Mouse (Mus musculus) right cerebral cortex, adult 18-20 months (tissue): ENCODE results near the gene Mff.

Source experiments
- DNase-seq: peaks from one replicate; pipeline ENCODE4 v3.0.0; 2022; ENCODE audit warnings: mixed read lengths

Mff gene

DNA sequence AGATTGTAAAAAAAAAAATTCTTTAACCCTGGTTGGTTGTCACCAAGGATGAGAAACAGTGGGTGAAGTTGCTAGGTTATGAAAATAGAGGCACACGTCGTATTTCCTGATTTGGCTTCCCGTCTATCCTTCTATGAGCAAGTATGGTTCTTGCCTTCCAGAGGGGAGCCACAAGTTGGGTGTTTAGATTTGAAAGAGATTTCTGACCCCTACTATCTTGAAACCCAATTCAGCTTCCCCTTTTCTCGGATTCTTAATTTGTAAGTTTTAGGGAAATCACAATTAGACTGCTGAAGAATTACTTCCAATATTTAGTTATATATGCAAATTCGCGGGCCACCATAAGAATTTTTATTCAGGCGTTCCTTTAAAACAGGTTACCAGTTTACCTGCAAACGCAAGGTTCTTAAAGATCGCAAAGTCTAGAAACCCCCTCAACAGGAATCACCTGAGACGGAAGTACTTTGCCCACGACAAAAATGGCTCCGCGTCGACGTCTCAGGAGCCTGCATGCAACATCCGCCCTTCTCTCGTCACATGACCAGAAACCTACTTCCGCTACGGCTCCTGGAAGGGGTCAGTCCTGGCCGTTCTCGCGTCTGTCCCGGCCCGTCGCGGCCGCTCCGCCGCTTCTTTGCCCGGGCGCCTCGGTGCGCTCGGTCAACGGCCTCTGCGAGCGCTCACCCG, at the start of gene Mff:
Gene Mff, plus strand, starts transcription at position 552 of the 687 bp plus-strand sequence.
- peak; percentile 97 for DNase-seq

DNA sequence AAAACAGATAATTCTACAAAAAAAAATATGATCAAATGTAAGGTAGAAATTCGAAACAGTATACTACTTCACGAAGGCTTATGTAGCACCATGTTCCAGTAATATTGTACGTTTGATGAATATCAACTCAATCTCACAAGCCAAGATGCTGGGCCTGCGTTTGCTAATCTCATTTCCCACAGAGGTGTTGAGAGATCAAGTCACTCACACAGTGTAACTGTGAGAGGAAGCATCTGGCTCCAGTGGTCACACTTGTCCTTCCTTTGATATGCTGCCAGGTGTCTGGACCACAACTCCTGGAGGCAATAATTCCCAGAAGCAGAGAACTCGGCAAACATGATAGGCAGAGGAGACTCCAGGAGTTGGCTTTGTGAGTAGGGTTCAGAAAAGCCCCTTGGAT, 38.4 kb upstream of the Mff start:
- DNase-seq = no peak

- DNase-seq = no peak
Measured at GRCm38 (mm10) chr1:82686866-82687265, 37.8 kb upstream of the Mff start.

- no peak for DNase-seq
Measured at GRCm38 (mm10) chr1:82687931-82688330, 36.8 kb upstream of the Mff start.

GRCm38 (mm10) chr1:82695915-82696314, 28.8 kb upstream of the Mff start:
- no peak for DNase-seq

GRCm38 (mm10) chr1:82717816-82718512, 6.7 kb upstream of the Mff start:
- DNase-seq = peak; percentile 13

DNA sequence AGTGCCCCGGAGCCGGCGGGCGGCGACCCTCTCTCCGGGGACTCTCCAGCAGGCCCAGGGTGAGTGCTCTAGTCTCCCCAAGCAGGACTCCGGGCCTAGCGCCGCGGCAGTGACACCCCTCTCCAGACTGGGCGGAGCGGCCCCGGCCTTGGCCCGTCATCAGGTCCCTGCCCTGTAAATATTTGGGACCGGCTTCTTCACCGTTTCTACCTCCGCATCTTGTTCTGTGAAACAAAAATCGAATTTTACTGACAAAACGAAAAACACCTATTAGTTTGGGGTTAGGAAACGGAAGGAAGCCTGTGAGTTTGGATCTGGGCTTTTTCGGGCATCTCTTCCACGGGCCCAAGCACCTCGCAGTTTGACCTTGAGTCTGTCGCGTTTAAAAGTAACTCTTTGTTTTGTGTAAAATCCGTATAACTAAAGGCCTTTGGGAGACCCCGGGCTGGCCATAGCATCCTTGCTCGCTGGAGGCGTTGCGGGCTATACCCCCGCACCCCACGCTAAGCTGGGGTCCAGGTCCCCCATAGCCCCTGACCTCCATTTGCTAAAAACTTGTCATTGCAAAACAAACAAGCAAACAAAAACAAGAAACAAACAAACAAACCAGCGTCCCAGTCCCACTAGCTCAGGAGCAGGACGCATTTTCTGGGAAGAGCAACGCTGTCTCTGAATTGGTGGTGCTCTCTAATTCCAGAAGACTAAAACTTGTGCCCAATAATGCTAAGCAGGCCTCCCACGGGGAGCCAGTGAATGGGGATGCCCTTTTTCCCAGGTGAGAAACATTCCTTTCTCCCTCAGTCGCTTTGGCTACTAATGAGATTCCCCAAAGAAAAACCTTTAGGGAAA, 560 bp downstream of the Mff start:
- no peak for DNase-seq

DNA sequence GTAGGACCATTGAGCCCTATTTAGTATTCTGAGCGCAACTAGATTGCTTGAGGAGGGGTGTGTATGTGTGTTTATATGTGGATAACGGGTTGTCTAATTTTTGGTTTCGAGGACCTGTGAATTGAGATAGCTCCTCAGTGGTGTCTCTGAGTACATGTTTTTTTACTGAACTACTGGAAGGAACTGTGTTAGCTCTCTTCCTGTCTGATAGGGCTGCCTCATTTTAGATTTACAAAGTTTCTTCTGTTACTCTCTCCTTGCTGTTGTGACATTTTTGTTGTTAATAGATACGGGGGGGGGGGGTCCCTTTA, 1.1 kb downstream of the Mff start:
- DNase-seq = no peak

- no peak for DNase-seq
Measured at GRCm38 (mm10) chr1:82726482-82726881, 1.8 kb downstream of the Mff start.

DNA sequence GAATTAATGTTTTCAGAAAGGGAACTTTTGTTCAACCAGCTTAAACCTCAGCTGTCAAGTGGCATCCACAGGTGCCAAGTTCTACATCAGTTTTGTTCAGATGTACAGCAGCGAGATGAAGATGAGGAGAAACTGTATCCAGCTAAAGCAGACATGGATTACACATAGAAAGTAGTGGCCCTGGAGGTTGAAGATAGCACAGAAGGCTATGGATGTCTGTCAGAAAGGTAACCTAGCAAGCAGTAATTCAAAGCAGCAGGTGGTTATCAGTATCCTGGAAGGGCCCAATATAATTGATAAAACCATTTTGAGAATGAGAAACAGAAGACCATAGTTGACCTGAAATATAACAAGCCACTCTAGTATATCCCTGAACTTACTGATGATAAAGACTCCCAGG, 8.7 kb downstream of the Mff start:
- no peak for DNase-seq

DNA sequence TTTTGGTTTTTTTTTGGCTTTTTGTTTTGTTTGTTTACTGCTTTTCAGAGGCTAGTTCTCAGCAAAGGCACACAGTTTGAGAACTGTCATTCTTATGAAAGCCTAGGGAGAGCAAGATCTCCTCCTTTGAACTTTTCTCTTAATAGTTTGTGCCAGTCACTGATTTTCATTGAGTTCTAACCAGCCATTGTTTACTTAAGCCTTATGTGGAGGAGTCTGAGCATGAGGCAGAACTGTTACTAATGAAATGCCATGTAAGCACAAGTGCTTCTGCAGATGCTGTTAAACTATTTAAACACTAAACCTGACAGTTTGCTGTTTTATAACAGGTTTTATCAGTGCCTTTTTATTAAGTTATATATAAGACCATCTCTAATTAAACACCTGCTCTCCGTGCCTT, 13.4 kb downstream of the Mff start:
- DNase-seq = no peak

- DNase-seq = peak; percentile 19
Measured at GRCm38 (mm10) chr1:82741539-82741938, 16.8 kb downstream of the Mff start.

DNA sequence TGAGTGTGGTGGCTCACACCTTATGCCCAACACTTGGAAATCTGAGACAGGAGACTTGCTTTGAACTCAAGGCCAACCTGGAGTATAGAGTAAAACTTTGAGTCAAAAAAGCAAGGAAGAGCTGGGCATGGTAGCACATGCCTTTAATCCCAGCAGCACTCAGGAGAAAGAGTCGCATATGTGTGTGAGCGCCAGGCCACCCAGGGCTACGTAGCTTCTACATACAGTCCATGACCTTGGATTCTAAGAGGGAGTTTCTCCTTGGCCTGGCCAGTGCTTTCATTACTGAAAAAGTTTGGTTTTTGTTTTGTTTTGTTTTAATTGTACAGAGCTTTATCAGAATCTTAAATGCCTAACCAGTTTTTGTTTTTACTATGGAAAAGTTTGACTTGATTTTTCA, 19.3 kb downstream of the Mff start:
- DNase-seq = no peak

- no peak for DNase-seq
Measured at GRCm38 (mm10) chr1:82746408-82746807, 21.7 kb downstream of the Mff start.

- no peak for DNase-seq
Measured at GRCm38 (mm10) chr1:82747714-82748452, 23.2 kb downstream of the Mff start.

GRCm38 (mm10) chr1:82759520-82759919, 34.8 kb downstream of the Mff start:
- no peak for DNase-seq

DNA sequence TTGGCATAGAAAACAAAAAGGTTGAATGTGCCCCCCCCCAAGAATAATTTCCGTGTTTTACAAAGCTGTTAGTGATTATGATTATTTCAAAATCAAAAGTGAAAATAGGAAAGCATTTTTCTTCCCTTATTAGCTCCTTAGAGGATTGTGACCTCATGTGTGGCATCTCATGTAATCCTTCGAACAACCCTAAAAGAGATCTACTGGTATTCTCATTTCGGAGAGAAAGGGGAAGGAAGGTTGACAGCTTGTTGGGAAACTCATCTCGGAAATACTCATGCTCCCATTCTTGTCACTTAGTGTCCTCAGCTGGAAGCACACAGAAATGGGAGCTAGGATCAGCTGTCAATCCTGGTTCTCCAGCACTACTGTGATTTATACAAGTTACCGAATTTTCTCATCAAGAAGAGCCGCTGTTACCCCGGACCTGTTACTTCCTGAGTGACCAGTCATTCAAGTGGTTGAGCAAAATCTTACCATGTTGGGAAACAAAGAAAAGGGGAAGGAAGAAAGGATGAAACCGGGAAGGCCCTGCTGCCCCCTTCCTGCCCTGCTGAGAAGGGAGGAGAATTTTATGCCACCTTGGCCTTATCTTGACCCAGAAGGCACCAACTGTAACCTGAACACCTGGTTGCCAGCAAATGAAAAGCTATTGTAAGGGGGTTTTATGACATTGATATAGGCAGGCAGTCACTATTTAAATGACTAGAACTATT, 36.9 kb downstream of the Mff start:
- DNase-seq = no peak

GRCm38 (mm10) chr1:82762274-82762673, 37.6 kb downstream of the Mff start:
- no peak for DNase-seq

DNA sequence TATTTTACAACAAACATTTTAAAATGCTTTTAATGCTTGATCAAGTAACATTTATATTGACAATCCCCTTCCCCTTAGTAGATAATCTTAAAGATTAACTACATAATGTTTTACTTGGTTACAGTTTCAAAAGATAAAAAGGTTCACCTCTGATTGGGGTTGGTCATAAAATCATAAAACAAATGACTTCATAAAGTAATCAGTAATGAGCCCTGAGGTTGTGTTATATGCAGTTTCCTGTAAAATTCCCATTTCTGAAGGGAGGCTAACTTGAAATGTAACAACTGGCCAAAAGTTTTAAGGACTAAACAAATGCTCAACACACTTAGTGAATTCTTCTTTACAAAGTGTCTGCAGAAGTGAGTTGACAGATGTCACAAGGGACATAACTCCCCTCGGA, 41.5 kb downstream of the Mff start:
- DNase-seq = no peak

- DNase-seq = no peak
Measured at GRCm38 (mm10) chr1:82766641-82767040, 42.0 kb downstream of the Mff start.

DNA sequence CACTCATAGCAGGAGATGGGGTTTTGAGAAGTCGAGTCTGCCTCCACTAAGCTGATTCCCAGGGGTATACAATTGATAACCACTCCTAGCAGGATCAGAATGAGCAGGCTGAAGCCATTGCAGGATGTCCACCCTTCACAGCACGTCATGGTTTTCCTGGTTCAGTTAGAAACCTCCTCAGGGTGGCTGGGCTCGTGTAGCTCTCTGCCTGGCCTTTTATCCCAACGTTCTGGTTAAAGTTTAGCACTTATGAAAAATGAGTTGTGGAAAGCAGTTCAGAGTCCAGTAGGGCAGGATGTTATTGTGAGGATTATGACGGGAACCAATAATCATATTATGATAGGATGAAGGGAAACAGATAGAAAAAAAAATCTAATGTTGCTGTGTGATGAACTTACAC, 43.6 kb downstream of the Mff start, which contains the start of gene Tm4sf20:
Gene Tm4sf20, minus strand, starts transcription at position 193 of the 400 bp plus-strand sequence.
- no peak for DNase-seq

DNA sequence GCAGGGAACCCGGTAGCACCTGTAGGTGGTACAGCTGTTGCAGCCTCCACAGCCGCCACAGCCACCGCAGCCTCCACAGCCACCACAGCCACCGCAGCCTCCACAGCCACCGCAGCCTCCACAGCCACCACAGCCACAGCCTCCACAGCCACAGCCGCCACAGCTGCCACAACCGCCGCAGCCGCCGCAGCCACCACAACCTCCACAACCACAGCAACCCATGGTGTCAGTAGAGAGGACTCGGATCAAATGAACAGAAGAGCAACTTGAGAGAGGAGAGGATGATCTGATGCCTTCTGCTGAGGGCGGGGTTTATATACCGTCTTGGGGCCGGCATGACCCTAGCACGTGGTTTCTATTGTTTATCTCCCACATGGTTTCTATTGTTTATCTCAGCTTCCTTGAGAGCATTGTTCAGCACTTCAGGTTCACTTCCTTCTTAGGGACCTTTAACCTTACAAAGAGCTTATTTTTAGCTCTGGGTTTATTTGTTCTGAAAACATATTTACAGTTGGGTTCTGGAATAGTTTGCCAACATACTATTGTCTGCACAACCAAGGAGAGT, 46.4 kb downstream of the Mff start, which contains the start of gene Gm47791:
Gene Gm47791, minus strand, starts transcription at position 222 of the 565 bp plus-strand sequence.
- no peak for DNase-seq
